Mouse (Mus musculus) layer of hippocampus, postnatal 36 days (tissue): Measurements from ENCODE around the gene Fut2. TPM values are rescaled to one million over a fixed set of nuclear protein-coding genes. Genes with fewer than 3 reads are reported as not detected.

Experiments used
- total RNA-seq, 2 experiments: library from RNA; stranded (reverse); gene quantifications; 2 replicates each; pipeline ENCODE4 v1.2.3; 2021

Fut2 gene
- total RNA-seq, 2 experiments from 2014 or later, result 0.18 TPM; not detected in 1

Other genes with a start within 250 kb of the Fut2 start
- gene Lhb, start 245.6 kb downstream of the Fut2 start, total RNA-seq, result not detected
- 10 to 100 TPM; 14.5 to 18.6 TPM for gene Gys1, start 231.6 kb downstream of the Fut2 start, total RNA-seq
- 10 to 100 TPM; 33.0 to 39.9 TPM for gene Ruvbl2, start 228.3 kb downstream of the Fut2 start, total RNA-seq
- 100 to 1,000 TPM; 187 to 197 TPM for gene Ftl1, start 206.5 kb downstream of the Fut2 start, total RNA-seq
- gene Bax, start 199.5 kb downstream of the Fut2 start, total RNA-seq, result 10 to 100 TPM; 73.5 to 80.8 TPM
- not detected for gene Tulp2, start 184.5 kb downstream of the Fut2 start, total RNA-seq
- gene Gm45808, start 179.6 kb downstream of the Fut2 start, total RNA-seq, result 1 to 10 TPM in 1 of 2 experiments, not detected in 1; 2.5 TPM
- gene Dhdh, start 177.6 kb downstream of the Fut2 start, total RNA-seq, result 1 to 10 TPM; 3.1 to 3.9 TPM
- 10 to 100 TPM; 94.0 to 98.0 TPM for gene Nucb1, start 156.0 kb downstream of the Fut2 start, total RNA-seq
- gene Ppp1r15a, start 140.1 kb downstream of the Fut2 start, total RNA-seq, result 10 to 100 TPM; 17.4 to 20.0 TPM
- gene Plekha4, start 140.1 kb downstream of the Fut2 start, total RNA-seq, result under 1 TPM; 0.77 to 0.86 TPM
- under 1 TPM in 1 of 2 experiments, not detected in 1; 0.28 TPM for gene Hsd17b14, start 111.5 kb downstream of the Fut2 start, total RNA-seq
- gene Bcat2, start 96.2 kb downstream of the Fut2 start, total RNA-seq, result 10 to 100 TPM; 23.5 to 29.9 TPM
- not detected for gene Fgf21, start 50.9 kb downstream of the Fut2 start, total RNA-seq
- not detected for gene Fut1, start 49.1 kb downstream of the Fut2 start, total RNA-seq
- not detected for gene Izumo1, start 44.6 kb downstream of the Fut2 start, total RNA-seq
- 1 to 10 TPM; 6.1 to 6.6 TPM for gene Rasip1, start 38.9 kb downstream of the Fut2 start, total RNA-seq
- gene Mamstr, start 26.4 kb downstream of the Fut2 start, total RNA-seq, result 1 to 10 TPM; 2.3 to 2.8 TPM
- 1 to 10 TPM; 5.5 to 6.0 TPM for gene Ntn5, start 17.6 kb upstream of the Fut2 start, total RNA-seq
- 1 to 10 TPM; 2.0 to 2.7 TPM for gene Sec1, start 28.0 kb upstream of the Fut2 start, total RNA-seq
- gene Car11, start 33.4 kb upstream of the Fut2 start, total RNA-seq, result 100 to 1,000 TPM; 191 to 217 TPM
- gene Dbp, start 38.7 kb upstream of the Fut2 start, total RNA-seq, result 10 to 100 TPM; 49.8 to 51.5 TPM
- gene Rpl18, start 49.1 kb upstream of the Fut2 start, total RNA-seq, result 100 to 1,000 TPM; 372 to 375 TPM
- gene Sphk2, start 51.6 kb upstream of the Fut2 start, total RNA-seq, result 10 to 100 TPM; 36.6 to 37.2 TPM
- under 1 TPM; 0.12 to 0.13 TPM for gene Fam83e, start 54.8 kb upstream of the Fut2 start, total RNA-seq
- gene Spaca4, start 59.4 kb upstream of the Fut2 start, total RNA-seq, result not detected
- gene Lmtk3, start 117.3 kb upstream of the Fut2 start, total RNA-seq, result 100 to 1,000 TPM; 285 to 298 TPM
- gene Sult2b1, start 118.3 kb upstream of the Fut2 start, total RNA-seq, result 1 to 10 TPM; 6.3 to 7.0 TPM
- 100 to 1,000 TPM; 138 to 150 TPM for gene Cyth2, start 148.2 kb upstream of the Fut2 start, total RNA-seq
- 1 to 10 TPM; 1.6 to 2.4 TPM for gene Kcnj14, start 158.4 kb upstream of the Fut2 start, total RNA-seq
- gene Grwd1, start 164.6 kb upstream of the Fut2 start, total RNA-seq, result 10 to 100 TPM; 19.9 to 22.6 TPM
- gene Kdelr1, start 206.4 kb upstream of the Fut2 start, total RNA-seq, result 10 to 100 TPM; 72.4 to 74.2 TPM
- gene Grin2d, start 212.0 kb upstream of the Fut2 start, total RNA-seq, result 10 to 100 TPM; 10.9 to 11.4 TPM
- not detected for gene Syngr4, start 230.3 kb upstream of the Fut2 start, total RNA-seq
- gene Tmem143, start 230.5 kb upstream of the Fut2 start, total RNA-seq, result 10 to 100 TPM; 20.8 to 25.9 TPM